Mouse (Mus musculus): ENCODE data around the gene Npas3.

Gene Npas3

DNA sequence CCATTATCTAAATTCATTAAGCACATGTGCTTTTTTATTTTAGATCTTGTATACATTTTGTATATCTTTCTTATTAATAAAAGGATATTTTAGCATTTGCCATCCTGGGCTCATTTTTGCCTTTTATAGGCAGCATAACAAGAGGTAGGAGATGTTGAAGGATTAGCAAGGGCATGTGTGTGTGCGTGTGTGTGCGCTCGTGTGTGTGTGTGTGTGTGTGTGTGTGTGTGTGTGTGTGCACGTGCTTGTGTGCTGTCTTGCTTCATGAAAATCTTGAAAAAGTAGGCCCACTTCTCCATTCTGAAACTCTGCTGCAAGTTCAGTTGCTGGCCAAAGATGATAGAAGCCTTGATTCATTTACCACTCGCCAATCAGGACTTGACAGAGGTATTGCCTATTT lies 338.8 kb downstream of the Npas3 start:
- in situ Hi-C loops (cut with MseI, MboI) = no loop called here

DNA sequence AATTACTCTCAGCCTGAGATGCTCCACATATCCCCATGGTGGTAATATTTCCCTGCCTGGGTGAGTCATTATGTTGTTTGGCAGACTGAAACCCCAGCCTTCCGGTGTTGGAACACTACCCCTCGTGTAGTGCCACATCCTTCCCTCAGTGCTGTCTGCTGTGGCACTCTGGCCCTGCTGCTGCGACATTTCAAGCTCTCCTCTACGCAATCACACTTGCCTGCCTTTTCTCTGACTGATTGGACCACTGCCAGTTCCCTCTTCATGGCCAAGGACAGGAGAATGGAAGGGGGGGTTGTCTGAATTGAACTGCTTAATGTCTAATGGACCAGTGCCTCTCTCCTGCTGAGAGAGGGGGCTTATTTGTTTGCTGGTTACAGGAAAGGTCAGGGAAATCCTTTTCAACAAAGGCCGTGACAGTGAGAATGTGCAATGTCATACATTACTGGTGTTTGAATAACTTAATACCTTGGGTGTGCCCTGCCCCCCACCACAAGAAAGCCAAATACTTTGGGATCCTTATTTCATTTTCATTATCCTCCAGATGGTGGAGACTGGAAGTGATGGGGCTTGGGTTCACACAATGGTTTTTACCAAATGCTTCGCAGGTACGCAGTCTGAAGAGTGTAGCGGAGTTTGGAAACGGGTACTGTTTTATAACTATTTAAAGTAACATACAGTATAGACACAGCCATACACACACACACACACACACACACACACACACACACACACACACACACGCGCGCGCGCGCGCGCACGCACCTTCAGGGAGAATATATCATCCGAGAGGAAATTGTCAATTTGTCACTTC lies 339.4 kb downstream of the Npas3 start:
- in situ Hi-C loops (cut with MseI, MboI) = no loop called here

GRCm38 (mm10) chr12:53589446-53589961 lies 341.0 kb downstream of the Npas3 start:
- in situ Hi-C loops (cut with MseI, MboI) = no loop called here

DNA sequence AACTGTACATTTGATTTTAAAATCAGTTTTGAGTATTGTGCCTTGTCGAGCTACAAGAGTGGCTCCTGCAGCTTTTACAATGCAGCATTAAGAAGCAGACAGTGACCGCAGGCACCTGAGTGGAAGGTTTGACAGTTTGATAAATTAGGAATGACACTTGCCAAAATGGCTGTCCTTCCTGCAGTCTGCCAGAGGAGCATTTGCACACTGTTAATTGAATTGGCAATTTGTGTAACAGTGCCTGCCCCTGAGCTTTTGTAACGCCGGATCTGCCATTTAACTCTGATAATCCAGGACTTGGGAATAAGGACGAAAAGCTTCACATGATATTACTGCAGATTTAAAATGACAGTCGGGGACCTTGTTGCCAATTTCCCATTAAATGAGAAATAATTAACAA lies 357.2 kb downstream of the Npas3 start:
- in situ Hi-C loops (cut with MseI, MboI) = no loop called here

- in situ Hi-C loops (cut with MseI, MboI) = no loop called here
These were observed 363.6 kb downstream of the Npas3 start for GRCm38 (mm10) chr12:53612120-53612519.

DNA sequence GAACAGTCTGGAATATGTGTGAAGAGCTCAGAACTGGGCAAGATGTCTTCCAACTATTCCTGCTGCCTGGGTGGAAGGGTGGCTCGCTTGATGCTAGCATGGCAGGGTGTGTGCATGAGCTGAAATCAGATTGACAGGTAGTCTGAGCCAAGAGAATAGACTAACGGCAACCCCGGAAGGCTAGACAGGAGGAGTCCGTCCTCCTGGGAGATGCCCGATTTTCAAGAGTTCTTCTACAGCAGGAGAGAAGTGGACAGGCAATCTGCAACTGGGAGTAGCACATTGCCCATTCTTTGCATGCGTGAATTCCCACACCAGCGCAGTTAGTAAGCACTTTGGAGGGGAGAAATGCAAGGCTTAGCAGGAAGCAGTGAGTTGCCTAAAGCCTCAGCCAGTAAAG lies 372.8 kb downstream of the Npas3 start:
- in situ Hi-C loops (cut with MseI, MboI) = no loop called here

DNA sequence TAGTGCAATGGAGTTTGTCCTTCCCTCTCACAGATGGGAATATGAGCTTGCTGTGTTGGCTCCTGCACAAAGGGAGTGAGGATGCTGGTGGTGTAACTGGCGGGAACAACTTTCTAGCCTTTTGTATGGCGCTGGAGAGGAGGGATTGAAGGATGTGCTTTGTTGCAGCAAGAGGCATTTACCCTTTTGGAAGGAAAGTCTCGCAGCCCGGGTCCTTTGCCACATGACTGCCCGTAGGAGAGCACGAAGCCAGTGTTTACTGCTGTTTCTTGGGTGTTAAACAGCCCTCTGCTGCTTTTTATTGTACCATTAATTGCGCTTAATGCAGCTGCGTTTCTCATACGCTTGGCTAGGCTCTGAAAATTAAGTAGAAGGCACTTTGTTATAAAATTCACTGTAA lies 375.3 kb downstream of the Npas3 start:
- in situ Hi-C loops (cut with MseI, MboI) = no loop called here

DNA sequence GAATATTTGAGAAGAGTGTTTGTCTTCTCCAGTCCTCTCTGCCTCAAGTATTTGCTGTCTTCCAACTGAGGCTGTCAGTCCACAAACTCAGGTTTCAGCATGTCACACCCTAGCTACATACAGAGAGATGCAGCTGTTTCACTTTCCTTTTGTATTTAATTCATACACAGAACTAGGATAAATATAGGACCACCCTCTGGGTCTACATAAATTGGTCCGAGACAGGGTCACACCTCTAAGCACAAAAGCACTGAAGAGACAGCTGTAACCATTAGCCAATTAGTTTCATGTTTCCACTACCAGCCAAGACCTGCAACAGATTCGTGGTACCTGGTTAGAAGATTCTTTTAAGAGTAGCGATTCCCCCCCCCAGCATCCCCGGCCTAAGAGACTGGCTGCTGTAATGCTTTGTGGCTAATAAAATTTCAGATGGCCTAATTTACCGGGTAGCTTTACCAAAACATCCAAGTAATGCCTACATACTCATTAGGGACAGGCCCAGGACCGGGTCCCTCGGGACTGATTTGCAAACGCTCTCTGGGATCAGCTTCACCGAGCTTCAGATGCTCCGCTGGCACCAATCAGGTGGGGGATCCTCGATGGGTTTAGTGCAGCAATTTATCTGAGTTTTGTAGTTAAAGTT lies 376.0 kb downstream of the Npas3 start:
- in situ Hi-C loops (cut with MseI, MboI) = no loop called here

DNA sequence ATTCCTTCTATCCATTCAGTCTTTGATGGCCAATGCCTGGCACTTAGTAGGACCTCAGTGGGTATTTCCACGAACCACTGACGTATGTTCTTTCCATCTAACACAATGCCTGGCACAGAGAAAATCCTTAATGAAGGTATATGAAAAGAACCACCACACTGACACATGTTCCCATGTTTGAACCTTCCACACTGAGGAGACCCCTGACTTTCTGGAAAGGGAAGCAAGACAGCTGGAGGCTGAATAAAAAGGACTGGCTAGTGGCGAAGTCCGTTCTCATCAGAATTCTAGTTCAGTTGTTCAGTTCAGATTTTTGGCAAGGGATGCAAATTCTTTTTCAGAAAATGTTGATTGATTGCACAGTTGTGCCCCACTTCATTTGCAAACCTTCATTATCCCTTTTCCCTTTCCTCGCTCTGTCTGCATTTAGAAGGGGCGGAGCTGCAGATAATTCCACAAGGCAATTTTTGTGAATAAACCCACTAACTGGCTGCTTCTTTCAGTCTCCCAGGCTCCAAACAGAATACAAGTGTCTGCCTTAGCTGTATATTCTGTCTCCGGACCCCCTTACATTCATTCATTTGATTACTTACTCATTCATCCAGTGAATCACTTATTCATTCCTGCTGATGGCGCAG lies 381.1 kb downstream of the Npas3 start:
- in situ Hi-C loops (cut with MseI, MboI) = no loop called here

DNA sequence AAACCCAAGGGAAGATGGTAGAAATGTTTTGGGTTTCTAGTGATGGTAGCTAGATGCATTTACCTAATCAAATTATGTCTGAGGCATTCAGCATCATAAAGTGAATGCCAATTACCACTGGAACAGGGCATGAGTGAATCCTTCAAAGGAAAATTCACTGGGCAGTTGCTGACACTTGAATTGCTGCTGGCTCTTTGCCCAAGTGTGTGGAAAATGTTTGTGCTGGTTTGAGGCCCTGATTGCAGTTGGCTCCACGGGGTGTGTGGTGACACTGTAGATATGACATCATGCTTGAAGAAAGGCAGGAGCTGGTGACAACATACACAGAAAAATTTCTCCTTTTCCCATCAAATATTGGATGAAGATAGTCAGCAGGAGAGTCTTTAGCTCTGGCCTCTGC lies 382.1 kb downstream of the Npas3 start:
- in situ Hi-C loops (cut with MseI, MboI) = no loop called here

- in situ Hi-C loops (cut with MseI, MboI) = no loop called here
These were observed 383.0 kb downstream of the Npas3 start for GRCm38 (mm10) chr12:53631315-53632106.

DNA sequence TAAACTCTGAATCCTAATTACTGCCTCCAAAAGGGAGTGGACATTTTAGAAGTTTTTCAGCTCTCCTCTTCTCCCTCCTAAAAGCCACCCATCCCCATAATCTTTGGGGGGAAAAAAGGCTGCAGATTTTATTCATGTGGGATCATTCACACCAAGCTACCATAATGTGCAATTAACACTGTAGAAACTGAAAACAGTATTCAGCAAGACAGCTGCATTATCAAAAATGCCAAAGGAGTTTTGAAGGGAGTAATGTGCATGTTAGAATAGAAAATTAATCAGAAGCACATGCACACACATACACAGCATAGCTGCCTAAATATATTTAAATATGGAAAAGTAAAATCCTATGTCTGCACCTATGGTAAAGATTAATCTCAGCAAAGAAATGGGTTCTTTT lies 390.1 kb downstream of the Npas3 start:
- in situ Hi-C loops (cut with MseI, MboI) = no loop called here

GRCm38 (mm10) chr12:53647282-53647681 lies 398.8 kb downstream of the Npas3 start:
- in situ Hi-C loops (cut with MseI, MboI) = no loop called here

GRCm38 (mm10) chr12:53656301-53656700 lies 407.8 kb downstream of the Npas3 start:
- in situ Hi-C loops (cut with MseI, MboI) = no loop called here

DNA sequence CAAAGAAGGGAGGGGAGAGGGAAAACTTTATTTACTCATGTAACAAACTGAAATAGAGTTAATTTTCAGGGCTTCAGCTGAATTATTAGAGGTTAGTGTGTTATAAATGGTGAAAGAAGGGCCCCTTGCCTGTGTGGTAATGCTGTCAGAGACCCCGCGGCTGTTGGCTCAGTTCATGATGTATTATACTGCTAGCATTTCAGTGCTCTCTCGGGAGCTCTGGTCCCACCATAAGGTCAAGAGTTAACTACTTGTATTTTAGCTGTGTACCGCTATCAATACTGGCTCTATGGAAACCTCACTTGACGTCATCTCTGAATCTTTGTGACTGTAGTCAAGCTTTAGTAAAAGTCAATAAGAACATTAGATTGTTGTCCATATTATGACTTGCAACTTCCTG lies 415.6 kb downstream of the Npas3 start:
- in situ Hi-C loops (cut with MseI, MboI) = no loop called here

DNA sequence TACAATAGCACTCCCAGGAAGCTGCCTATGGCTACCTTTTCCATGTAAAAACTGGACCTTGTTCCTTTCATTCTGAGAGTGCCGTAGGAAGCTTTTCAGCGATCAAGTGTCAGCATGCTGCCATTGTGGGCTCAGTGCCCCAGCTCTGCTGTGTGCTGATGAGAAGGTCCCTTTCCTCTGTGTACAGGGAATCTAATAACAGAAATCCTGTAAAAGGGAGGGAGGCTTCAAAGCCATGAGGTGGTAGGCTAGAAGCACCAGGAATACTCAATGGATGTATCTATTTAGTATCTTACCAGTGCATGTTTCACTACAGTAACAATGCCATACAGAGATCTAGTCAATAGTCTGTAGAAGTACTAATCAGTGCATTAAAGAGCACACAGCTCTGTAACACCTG lies 423.4 kb downstream of the Npas3 start:
- in situ Hi-C loops (cut with MseI, MboI) = no loop called here

DNA sequence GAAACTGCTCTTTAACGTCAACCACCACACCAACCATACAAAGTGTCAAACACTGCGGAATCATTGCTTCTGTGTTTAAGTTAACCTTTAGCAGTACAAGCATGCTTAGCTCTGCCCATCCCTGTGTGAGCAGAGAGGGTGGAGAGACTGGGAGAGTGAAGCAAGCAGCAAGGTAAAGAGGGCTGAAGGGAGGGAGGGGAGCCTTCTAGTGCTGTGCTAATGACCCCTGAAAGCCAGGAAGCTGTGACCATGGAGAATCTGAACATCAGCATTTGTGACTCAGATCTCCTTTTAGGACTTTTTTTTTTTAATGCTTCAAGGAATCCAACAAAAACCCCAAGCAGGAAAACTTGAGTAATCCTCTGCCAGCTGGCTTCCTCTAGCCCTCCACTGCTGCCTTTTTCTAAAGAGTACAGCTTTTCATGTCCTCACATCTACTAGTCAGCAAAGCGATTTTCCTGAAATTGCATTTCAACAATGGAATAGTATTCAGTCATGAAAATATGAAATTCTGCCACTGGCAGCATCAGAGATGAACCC lies 428.7 kb downstream of the Npas3 start:
- in situ Hi-C loops (cut with MseI, MboI) = no loop called here

DNA sequence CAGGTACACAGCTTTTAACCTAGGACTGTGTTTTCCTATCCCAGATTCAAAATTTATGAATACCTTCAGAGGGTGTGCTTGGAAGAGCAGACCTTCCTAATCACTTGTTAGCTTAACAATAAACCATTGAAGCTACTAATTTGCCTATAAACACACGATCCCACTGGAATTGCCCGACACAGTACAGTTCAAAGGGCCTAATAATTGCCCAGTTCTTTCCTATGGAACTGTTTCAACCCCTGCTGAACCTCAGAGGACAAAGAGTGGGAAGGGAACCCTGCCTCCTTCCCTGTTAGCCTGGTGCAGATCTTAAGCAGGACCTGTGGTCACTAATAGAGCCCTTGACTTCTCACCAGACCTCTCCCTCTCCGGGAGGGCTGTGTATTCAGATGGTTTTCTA lies 429.7 kb downstream of the Npas3 start:
- in situ Hi-C loops (cut with MseI, MboI) = no loop called here

DNA sequence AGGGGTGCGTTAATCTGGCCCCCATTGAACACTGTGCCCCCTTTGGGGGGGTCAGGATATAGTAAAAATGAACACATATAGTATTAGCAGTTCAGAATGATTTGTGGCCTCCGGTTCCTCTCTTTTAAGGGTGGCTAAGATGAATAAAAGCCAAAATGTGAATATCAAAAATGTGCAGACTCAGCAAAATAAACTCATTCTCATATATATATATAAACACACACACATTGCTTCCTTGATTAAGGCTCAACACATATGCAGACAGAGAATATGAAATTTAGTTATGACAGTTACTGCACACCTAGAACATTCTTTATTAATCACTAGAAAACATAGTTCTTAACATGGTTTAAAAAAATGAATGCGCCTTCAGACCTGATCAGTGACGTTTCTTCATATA lies 430.7 kb downstream of the Npas3 start:
- in situ Hi-C loops (cut with MseI, MboI) = no loop called here

GRCm38 (mm10) chr12:53680501-53680900 lies 432.0 kb downstream of the Npas3 start:
- in situ Hi-C loops (cut with MseI, MboI) = no loop called here

DNA sequence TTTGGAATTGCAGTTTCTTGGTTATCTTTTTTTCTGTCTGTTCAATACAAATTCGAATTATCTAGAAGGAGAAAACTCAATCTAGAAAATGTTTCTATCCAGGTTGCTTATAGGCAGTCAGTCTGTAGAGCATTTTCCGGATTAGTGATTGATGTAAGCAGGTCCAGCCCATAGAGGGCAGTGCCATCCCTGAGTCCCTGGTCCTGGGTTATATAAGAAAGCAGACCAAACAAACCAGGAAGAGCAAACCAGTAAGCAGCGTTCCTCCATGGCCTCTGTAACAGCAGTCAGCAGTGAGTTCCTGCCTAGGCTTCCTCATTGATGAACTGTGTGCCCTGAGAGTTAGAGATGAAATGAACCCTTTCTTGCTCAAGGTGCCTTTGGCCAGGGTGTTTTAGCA lies 433.6 kb downstream of the Npas3 start:
- in situ Hi-C loops (cut with MseI, MboI) = no loop called here

DNA sequence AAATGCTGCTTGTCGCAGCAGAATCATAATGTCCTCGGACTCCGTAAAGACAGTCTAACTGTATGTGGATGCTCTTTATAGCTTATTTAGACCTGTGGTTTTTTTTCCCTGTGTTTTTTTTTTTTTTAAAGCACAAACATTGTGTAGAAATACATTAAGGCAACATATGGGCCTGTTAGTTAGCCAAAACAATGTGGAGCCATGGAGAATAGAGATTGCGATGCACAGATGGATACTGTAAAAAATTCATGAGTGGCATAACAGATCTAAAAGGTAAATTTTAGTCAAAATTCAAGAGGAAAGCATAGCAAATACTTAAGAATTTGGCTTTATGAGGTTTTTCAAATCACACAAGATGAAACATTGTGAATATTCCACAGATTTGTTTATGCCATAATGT lies 444.0 kb downstream of the Npas3 start:
- in situ Hi-C loops (cut with MseI, MboI) = no loop called here
